Mouse (Mus musculus): ENCODE measurements around the gene Nsl1.

DNA sequence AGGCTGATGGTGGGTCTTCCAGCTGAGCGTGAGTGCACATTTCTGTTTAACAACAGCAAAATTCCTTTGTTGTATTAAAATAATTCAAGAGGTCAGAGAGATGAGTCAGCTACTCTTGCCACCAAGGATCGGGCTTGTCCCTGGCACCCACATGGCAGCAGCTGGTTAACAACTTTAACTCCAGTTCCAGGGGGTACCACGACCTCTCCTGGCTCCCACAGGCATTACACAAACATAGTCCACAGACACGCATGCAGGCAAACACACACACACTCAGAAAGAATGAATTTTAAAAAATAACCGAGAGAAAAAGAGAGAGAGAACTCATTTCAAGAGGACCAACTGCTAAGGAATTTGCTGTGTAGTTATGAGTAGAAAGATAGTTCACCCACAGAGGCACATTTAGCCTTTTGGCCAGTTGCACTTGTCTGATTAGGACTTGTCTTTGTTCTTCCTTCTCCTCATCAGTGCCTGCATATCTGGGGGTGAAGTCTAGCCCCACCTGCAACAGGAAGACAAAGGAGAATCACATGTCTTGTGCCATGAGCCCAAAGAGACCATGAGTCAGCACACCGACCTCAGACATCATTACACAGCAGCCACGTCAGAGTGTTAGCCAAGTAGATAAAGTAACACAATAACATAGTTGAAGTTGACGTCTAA, 7.8 kb upstream of the Nsl1 start:
- TF ChIP-seq GATA1 (IDR thresholded peaks at IDR 0.05; ENCODE audit: low read length) (no peak), TAL1 (IDR thresholded peaks at IDR 0.05; ENCODE audit: low read length) (no peak)

Data from erythroblast, embryonic 14.5 days (primary cell).